Mouse (Mus musculus) forebrain, embryonic 15.5 days (tissue): Measurements from ENCODE around the gene Cts3. TPM values are rescaled to one million over a fixed set of nuclear protein-coding genes. Genes with fewer than 3 reads are reported as not detected.
"Not testable (repeated sequence)": the region's sequence is repeated elsewhere in the genome, so short reads cannot be mapped to it uniquely, and the experiment has no call there.

ENCODE experiments used
- ATAC-seq: fragments of 200-750 bp; cut with Nextera tagmentation; replicated peaks from 2 replicates; pipeline ENCODE4 v1.8.0; 2017; ENCODE audit warnings: mild to moderate bottlenecking, moderate TSS enrichment, moderate library complexity
- H3K27ac ChIP-seq: fragments of 300-500 bp; sonication (generic); replicated peaks from 2 replicates; pipeline ENCODE4 v1.5.1; 2015; ENCODE audit warnings: mild to moderate bottlenecking, inconsistent platforms
- H3K27me3 ChIP-seq: fragments of 300-500 bp; sonication (generic); 2 replicates; pipeline ENCODE4 v1.6.1; 2015; ENCODE audit warnings: inconsistent platforms
- H3K36me3 ChIP-seq: fragments of 300-500 bp; sonication (generic); 2 replicates; pipeline ENCODE4 v1.6.1; 2015; ENCODE audit warnings: mild to moderate bottlenecking, inconsistent platforms
- H3K4me1 ChIP-seq: fragments of 300-500 bp; sonication (generic); 2 replicates; pipeline ENCODE4 v1.6.1; 2015; ENCODE audit warnings: inconsistent platforms
- H3K4me2 ChIP-seq: fragments of 300-500 bp; sonication (generic); replicated peaks from 2 replicates; pipeline ENCODE4 v1.6.1; 2015; ENCODE audit warnings: mild to moderate bottlenecking, inconsistent platforms
- H3K4me3 ChIP-seq: fragments of 300-500 bp; sonication (generic); 2 replicates; pipeline ENCODE4 v1.5.1; 2015; ENCODE audit warnings: mild to moderate bottlenecking, inconsistent platforms
- H3K9ac ChIP-seq: fragments of 300-500 bp; sonication (generic); replicated peaks from 2 replicates; pipeline ENCODE4 v1.6.1; 2015; ENCODE audit warnings: mild to moderate bottlenecking, inconsistent platforms
- H3K9me3 ChIP-seq: fragments of 300-500 bp; sonication (generic); 2 replicates; pipeline ENCODE4 v1.6.1; 2016; ENCODE audit warnings: inconsistent platforms
- WGBS: fragments of 180-500 bp; shearing (Covaris S2); methylation state at CpG from one replicate; pipeline ENCODE4 v1.1.7; 2015; ENCODE audit warnings: mixed read lengths; 5-methylcytosine and 5-hydroxymethylcytosine counted together
- polyA plus RNA-seq: library from polyadenylated mRNA; unstranded; fragments of >200 nt; fragmentation: Nextera tagmentation; extraction: Ambion mirVana; gene quantifications from 2 replicates; pipeline ENCODE4 v1.2.1, GENCODE M21; 2015

Gene Cts3
- not detected in 2 replicates for polyA plus RNA-seq

DNA sequence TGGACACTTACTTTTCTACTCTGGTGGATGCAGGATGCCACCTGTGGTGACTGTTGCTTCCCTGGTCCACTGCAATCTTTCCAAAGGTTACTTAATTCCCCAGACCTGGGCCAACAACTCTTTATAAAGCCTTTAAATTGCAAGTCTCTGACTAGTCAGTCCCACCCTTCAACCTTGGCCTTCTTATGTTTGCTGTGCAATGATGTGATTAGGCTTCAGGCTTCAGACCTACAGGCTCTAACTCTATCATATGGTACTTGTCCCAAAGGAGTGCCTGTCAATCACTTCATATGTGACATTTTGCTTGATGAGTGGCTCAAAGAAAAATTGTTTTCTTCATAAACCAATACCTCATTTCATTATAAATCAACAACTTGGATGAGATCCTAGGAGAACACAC is at the start of gene Cts3:
Gene Cts3 (minus strand): TSS at position 101 of the 400 bp plus-strand sequence.
- Histone ChIP-seq H3K4me2 (no peak within 1 kb of the TSS), H3K36me3 (no peaks in the 10 kb centered on the region), H3K27ac (no peak within 1 kb of the TSS), H3K4me3 (no peak within 1 kb of the TSS), H3K4me1 (no peaks in the 10 kb centered on the region), H3K9ac (no peak within 1 kb of the TSS), H3K27me3 (no peaks in the 10 kb centered on the region), H3K9me3 (peaks cover 32% of the 10 kb centered on the region; the same call in 1 of the 2 replicates)
- no peak for ATAC-seq

DNA sequence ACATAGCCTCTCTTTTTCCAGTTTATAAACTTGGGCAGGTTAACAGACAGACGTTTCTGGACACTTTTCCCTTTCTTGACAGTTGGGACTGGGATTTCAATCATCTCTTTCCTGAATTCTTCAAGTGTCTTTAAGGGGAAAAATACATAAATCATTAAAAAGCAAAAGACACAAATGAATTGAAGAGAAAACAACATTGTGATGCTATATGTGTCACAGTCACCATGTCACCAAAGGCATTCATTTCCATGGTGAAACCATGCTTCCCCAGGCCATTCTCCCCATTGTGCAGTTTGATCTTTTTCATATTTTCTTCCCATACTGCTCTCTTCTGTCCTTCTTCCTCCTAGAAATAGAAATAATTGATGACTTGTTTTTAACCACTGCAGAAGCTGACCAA is 1.9 kb downstream of the Cts3 start, which contains the start of gene Gm49352:
Gene Gm49352 (minus strand): TSS at position 101 of the 400 bp plus-strand sequence.
- 17% methylated on average over 1 of the region's 1 CpGs for WGBS
- H3K4me1 ChIP-seq = not testable (repeated sequence)

DNA sequence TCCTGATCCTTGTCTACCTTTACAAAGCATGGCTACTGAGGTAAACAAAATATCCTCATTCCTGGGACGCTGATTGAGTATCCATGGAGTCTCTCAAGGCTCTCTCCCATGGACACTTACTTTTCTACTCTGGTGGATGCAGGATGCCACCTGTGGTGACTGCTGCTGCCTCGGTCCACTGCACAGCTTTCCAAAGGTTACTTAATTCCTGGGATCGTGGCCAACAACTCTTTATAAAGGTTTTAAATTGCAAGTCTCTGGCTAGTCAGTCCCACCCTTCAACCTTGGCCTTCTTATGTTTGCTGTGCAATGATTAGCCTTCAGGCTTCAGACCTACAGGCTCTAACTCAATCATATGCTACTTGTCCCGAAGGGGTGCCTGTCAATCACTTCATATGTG is 28.3 kb downstream of the Cts3 start, which contains the start of gene Ctsm:
Gene Ctsm (minus strand): TSS at position 209 of the 400 bp plus-strand sequence.
- no peaks in the 10 kb centered on the region for H3K36me3 ChIP-seq
- no peaks in the 10 kb centered on the region for H3K4me1 ChIP-seq
- H3K4me2 ChIP-seq = no peak within 1 kb of the TSS
- H3K27me3 ChIP-seq = no peaks in the 10 kb centered on the region
- WGBS = 70% methylated on average over 4 of the region's 4 CpGs
- H3K9me3 ChIP-seq = peaks cover 39% of the 10 kb centered on the region
- H3K27ac ChIP-seq = no peak within 1 kb of the TSS
- no peak within 1 kb of the TSS for H3K4me3 ChIP-seq
- no peak within 1 kb of the TSS for H3K9ac ChIP-seq
- ATAC-seq = no peak

More for the DNA sequence above, 1.9 kb downstream of the Cts3 start, which contains the start of gene Gm49352:
- not testable (repeated sequence) for H3K4me3 ChIP-seq, H3K27me3 ChIP-seq, ATAC-seq, H3K9ac ChIP-seq, H3K4me2 ChIP-seq, H3K27ac ChIP-seq, H3K36me3 ChIP-seq
- peaks cover 30% of the 10 kb centered on the region for H3K9me3 ChIP-seq

Other genes with a start within 250 kb of the Cts3 start
- gene Cts7, start 211.9 kb downstream of the Cts3 start, polyA plus RNA-seq = not detected in 2 replicates
- not detected in 2 replicates for gene Ctsm, start 28.3 kb downstream of the Cts3 start, polyA plus RNA-seq
- not detected in 2 replicates for gene Gm49352, start 2.0 kb downstream of the Cts3 start, polyA plus RNA-seq